Mouse (Mus musculus): Measurements from ENCODE around the gene Cacnb4.

- no peak for TF ChIP-seq CTCF (IDR thresholded peaks at IDR 0.05)
- no peak for TF ChIP-seq POLR2A (IDR thresholded peaks at IDR 0.05; ENCODE audit: insufficient read depth, low read depth, low read length)
Observed at GRCm38 (mm10) chr2:52694604-52695003, 18.0 kb upstream of the Cacnb4 start.

Data from heart, adult 2 months (tissue).